Mouse (Mus musculus) intestine, embryonic 16.5 days (tissue): ENCODE measurements around the gene Tmem209. TPM values are rescaled to one million over a fixed set of nuclear protein-coding genes. Genes with fewer than 3 reads are reported as not detected.

ENCODE experiments used
- ATAC-seq: fragments of 200-750 bp; cut with Nextera tagmentation; 2 replicates; pipeline ENCODE4 v1.8.0; 2017; ENCODE audit warnings: moderate TSS enrichment, moderate library complexity
- H3K27ac ChIP-seq: fragments of 300-500 bp; sonication (generic); 2 replicates; pipeline ENCODE4 v1.5.1; 2014; ENCODE audit warnings: mild to moderate bottlenecking, low read length
- H3K27me3 ChIP-seq: fragments of 300-500 bp; sonication (generic); replicated peaks from 2 replicates; pipeline ENCODE4 v1.6.1; 2014; ENCODE audit warnings: low read length, control low read depth, mixed read lengths; ENCODE audit not compliant: control insufficient read depth, insufficient read depth
- H3K36me3 ChIP-seq: fragments of 300-500 bp; sonication (generic); 2 replicates; pipeline ENCODE4 v1.6.1; 2014; ENCODE audit warnings: low read length, control low read depth; ENCODE audit not compliant: control insufficient read depth, insufficient read depth
- H3K4me1 ChIP-seq: fragments of 300-500 bp; sonication (generic); 2 replicates; pipeline ENCODE4 v1.6.1; 2014; ENCODE audit warnings: low read length, control low read depth, mixed read lengths; ENCODE audit not compliant: control insufficient read depth, insufficient read depth
- H3K4me2 ChIP-seq: fragments of 300-500 bp; sonication (generic); 2 replicates; pipeline ENCODE4 v1.6.1; 2014; ENCODE audit warnings: low read depth, low read length, control low read depth
- H3K4me3 ChIP-seq: fragments of 300-500 bp; sonication (generic); 2 replicates; pipeline ENCODE4 v1.5.1; 2014; ENCODE audit warnings: mild to moderate bottlenecking, low read length
- H3K9ac ChIP-seq: fragments of 300-500 bp; sonication (generic); 2 replicates; pipeline ENCODE4 v1.6.1; 2014; ENCODE audit warnings: low read depth, low read length
- H3K9me3 ChIP-seq: fragments of 300-500 bp; sonication (generic); 2 replicates; pipeline ENCODE4 v1.6.1; 2016; ENCODE audit warnings: low read length, control low read depth; ENCODE audit not compliant: control insufficient read depth
- WGBS: fragments of 180-500 bp; shearing (Covaris S2); extraction: QIAGEN DNeasy Blood & Tissue Kit; methylation state at CpG from one replicate; pipeline ENCODE4 v1.1.7; 2014; 5-methylcytosine and 5-hydroxymethylcytosine counted together
- polyA plus RNA-seq: library from polyadenylated mRNA; unstranded; fragments of >200 nt; fragmentation: Nextera tagmentation; extraction: Ambion mirVana; gene quantifications from 2 replicates; pipeline ENCODE4 v1.2.1, GENCODE M21; 2015

Gene Tmem209
- polyA plus RNA-seq, 1 experiment from 2014 or later: 34.0 TPM

DNA sequence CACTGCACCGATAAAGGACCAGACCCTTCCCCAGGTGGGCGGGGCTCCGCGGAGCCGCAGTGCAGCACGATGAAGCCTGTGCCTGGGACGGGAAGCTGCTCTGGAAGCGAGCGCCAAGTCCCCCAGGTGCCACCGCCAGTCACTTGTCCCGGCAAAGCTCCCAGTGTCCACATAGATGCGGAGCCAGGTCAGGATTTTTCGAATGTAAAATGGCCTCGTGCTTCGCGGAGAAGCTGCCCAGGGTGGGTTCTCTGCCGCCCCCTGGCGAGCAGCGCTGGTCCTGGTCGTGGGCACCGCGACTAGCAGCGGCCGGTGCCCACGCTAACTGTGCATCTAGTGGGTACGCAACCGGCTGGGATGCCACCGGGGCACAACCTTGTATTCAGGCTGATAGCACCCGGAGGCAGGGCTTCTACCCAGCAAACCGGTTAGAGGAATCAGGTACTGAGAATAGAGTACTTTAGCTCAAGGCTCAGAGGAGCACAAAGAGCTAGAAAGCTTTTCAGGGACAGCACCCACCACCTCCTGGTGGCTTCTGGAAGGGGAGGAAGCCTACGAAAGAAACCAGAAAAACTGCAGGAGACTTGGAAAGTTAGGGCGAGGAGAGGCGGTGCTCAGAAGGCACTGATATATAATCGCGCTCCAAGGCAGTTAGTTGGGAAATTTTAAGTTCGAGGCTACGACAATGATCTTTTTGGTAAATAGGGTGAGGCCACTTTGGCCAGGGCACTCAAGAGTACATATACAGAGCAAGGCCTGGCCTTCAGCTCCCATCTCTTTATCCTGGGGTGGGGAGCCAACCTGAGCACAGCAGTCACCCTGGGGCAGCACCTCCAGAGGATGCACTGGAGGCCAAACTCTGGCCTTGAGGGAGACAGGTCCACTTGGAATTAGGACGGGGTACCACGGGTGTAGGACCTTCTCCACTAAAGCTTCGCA is 49.5 kb downstream of the Tmem209 start:
- peak overlapping the region; percentile 55 for H3K4me3 ChIP-seq
- H3K36me3 ChIP-seq: peaks cover 7% of the 10 kb centered on the region; the same call in 1 of the 2 replicates
- H3K27me3 ChIP-seq: no peaks in the 10 kb centered on the region
- H3K27ac ChIP-seq: peak overlapping the region; percentile 71
- 6% methylated on average over 40 of the region's 40 CpGs for WGBS
- ATAC-seq: peak; percentile 40
- H3K4me2 ChIP-seq: peak overlapping the region; percentile 90
- H3K9me3 ChIP-seq: no peaks in the 10 kb centered on the region
- H3K9ac ChIP-seq: peak overlapping the region; percentile 79
- H3K4me1 ChIP-seq: peaks cover 31% of the 10 kb centered on the region

DNA sequence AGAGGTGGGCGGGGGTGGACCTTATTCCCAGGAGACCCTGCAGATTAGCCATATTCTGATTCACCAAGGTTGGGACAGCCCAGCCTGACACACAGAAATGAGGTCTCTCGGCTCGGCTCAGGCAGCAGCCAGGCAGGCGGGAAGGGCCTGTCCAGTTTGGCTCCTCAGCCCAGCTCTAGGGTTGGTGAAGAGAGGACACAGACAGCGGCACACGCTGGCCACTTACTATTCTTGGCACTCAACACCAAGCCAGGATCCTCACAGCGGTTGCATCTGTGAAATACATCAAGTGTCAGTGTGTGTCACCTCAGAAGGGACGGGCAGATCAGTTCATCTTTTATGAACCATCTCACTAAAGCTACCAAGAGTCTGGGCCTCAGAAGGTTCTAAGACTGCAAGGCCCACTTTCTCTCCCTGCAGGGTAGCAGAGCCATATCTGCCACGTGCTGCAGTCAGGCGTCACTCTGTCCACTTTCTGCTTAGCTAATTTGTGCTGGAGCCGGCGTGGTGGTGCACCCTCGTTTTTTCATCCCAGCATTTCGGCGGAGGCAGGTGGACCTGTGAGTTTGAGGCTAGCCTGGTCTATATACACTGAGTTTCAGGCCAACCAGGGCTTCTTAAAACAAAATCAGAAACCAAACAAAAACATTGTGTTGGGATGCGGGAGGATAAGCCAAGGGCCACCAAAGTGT is 50.4 kb downstream of the Tmem209 start:
- Histone ChIP-seq H3K36me3 (peaks cover 7% of the 10 kb centered on the region; the same call in 1 of the 2 replicates), H3K9ac (peak overlapping the region; percentile 79), H3K27ac (peak overlapping the region; percentile 71), H3K4me1 (peaks cover 31% of the 10 kb centered on the region), H3K4me3 (peak overlapping the region; percentile 55), H3K27me3 (no peaks in the 10 kb centered on the region), H3K4me2 (peak overlapping the region; percentile 90), H3K9me3 (no peaks in the 10 kb centered on the region)
- WGBS: 72% methylated on average over 16 of the region's 16 CpGs
- ATAC-seq: no peak

DNA sequence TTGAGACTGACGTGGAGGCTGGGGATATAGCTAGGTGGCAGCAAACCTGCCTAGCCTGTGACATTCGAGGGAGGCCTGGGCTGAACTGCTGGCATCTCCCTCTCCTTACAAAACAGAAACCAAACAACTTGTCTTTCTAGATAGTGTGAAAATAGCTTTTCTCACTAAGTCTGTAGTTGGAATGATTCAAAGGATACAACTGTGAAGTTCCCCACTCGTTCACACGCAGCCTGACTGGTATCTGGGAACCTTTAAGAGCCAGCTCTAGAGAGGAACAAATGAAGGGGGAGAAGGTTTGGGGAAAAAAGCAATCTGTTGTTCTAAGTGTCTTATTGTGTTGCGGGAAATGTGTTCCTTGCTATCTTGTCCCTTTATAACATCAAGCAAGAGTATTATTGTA is 51.0 kb downstream of the Tmem209 start:
- Histone ChIP-seq H3K4me2 (no peak overlapping the region), H3K36me3 (peaks cover 7% of the 10 kb centered on the region; the same call in 1 of the 2 replicates), H3K27ac (no peak overlapping the region), H3K27me3 (no peaks in the 10 kb centered on the region), H3K9me3 (no peaks in the 10 kb centered on the region), H3K9ac (no peak overlapping the region), H3K4me1 (peaks cover 31% of the 10 kb centered on the region), H3K4me3 (no peak overlapping the region)
- 82% methylated on average over 5 of the region's 5 CpGs for WGBS
- ATAC-seq: no peak

DNA sequence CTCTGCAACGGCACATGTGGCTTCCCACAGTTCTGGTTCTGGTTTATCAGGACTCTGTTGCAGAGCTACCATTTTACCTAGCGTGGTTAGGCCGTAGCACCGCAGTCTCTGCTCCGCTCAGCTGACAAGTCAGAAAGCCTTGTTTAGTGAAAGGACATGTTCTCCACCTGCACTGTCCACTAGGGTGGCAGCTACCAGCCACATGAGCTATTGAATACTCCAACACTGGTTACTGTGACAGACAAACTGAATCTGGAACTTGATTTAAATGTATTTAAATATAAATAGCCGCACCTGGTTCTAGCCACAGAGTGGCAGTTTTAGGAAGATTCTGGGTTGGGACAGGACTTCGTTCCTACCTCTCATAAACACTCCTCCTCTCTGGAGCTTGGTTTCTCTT is 52.6 kb downstream of the Tmem209 start:
- Histone ChIP-seq H3K4me1 (peaks cover 19% of the 10 kb centered on the region), H3K27me3 (no peaks in the 10 kb centered on the region)

DNA sequence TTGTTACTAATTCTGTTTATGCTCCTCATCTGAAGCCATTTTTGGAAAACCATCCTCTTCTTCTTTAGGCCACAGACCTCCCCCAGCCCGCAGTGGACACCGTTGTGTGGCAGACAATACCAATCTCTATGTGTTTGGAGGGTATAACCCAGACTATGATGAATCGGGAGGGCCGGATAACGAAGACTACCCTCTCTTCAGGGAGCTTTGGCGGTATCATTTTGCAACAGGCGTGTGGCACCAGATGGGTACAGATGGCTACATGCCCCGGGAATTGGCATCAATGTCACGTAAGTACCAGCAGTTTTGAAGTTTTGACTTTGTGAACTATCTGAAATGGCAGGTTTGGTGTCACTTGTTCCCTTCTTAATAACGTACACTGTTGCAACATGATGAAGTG is 70.0 kb downstream of the Tmem209 start:
- no peaks in the 10 kb centered on the region for H3K9me3 ChIP-seq
- H3K9ac ChIP-seq: no peak overlapping the region
- no peak overlapping the region for H3K27ac ChIP-seq
- no peaks in the 10 kb centered on the region; the same call in 1 of the 2 replicates for H3K36me3 ChIP-seq
- WGBS: 94% methylated on average over 10 of the region's 10 CpGs
- H3K27me3 ChIP-seq: no peaks in the 10 kb centered on the region
- peaks cover 9% of the 10 kb centered on the region; the same call in 1 of the 2 replicates for H3K4me1 ChIP-seq
- no peak overlapping the region for H3K4me3 ChIP-seq
- ATAC-seq: no peak
- no peak overlapping the region for H3K4me2 ChIP-seq

More for the DNA sequence above, 52.6 kb downstream of the Tmem209 start:
- Histone ChIP-seq H3K27ac (no peak overlapping the region), H3K4me3 (no peak overlapping the region), H3K4me2 (no peak overlapping the region), H3K9me3 (no peaks in the 10 kb centered on the region), H3K36me3 (peaks cover 7% of the 10 kb centered on the region; the same call in 1 of the 2 replicates), H3K9ac (no peak overlapping the region)
- ATAC-seq: no peak
- WGBS: 89% methylated on average over 7 of the region's 7 CpGs

DNA sequence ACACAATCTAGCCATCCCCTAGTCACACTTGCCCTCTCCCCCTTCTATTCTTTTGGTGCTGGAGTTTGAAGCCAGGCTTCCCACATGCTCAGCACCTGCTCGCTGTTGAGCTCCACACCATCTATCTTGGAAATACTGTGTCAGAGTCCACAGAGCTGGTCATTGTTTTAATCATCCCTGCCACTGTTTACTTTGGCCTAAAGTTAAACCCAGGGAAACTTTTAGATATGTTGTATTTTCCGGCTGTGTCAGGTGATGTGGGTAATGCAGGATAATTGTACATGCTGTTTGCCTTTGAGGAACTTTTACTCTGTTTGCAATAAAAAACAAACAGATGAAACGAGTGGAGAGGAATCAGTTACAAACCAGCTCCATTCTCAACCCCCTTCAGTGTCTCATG is 72.5 kb downstream of the Tmem209 start:
- H3K4me3 ChIP-seq: no peak overlapping the region
- H3K36me3 ChIP-seq: no peaks in the 10 kb centered on the region; the same call in 1 of the 2 replicates
- peak; percentile 53; the same call in 1 of the 2 replicates for ATAC-seq
- H3K4me1 ChIP-seq: peaks cover 9% of the 10 kb centered on the region; the same call in 1 of the 2 replicates
- H3K9me3 ChIP-seq: no peaks in the 10 kb centered on the region
- no peak overlapping the region for H3K9ac ChIP-seq
- H3K27me3 ChIP-seq: no peaks in the 10 kb centered on the region
- WGBS: 29% methylated on average over 3 of the region's 3 CpGs
- H3K27ac ChIP-seq: no peak overlapping the region
- no peak overlapping the region for H3K4me2 ChIP-seq

DNA sequence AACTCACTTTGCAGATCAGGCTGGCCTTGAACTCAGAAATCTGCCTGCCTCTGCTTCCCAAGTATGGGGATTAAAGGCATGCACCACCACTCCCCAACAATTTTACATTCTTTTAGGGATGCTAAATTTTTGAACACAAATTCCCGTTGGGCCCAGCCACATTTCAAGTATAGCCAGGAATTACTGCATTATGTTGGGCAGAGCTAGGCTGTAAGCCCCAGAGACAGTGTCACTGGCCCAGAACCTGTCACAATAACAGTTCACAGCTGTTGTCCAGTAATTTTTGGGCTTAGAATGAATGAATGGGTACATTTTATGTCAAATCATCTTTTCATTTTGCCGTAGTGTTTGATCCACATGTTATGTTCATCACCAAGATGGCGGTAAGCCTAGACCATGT is 73.1 kb downstream of the Tmem209 start:
- H3K9ac ChIP-seq: no peak overlapping the region
- H3K4me1 ChIP-seq: peaks cover 9% of the 10 kb centered on the region; the same call in 1 of the 2 replicates
- no peak overlapping the region for H3K4me2 ChIP-seq
- H3K4me3 ChIP-seq: no peak overlapping the region
- H3K27ac ChIP-seq: no peak overlapping the region
- no peak for ATAC-seq
- no peaks in the 10 kb centered on the region for H3K27me3 ChIP-seq
- 86% methylated on average over 3 of the region's 3 CpGs for WGBS
- no peaks in the 10 kb centered on the region; the same call in 1 of the 2 replicates for H3K36me3 ChIP-seq
- no peaks in the 10 kb centered on the region for H3K9me3 ChIP-seq

DNA sequence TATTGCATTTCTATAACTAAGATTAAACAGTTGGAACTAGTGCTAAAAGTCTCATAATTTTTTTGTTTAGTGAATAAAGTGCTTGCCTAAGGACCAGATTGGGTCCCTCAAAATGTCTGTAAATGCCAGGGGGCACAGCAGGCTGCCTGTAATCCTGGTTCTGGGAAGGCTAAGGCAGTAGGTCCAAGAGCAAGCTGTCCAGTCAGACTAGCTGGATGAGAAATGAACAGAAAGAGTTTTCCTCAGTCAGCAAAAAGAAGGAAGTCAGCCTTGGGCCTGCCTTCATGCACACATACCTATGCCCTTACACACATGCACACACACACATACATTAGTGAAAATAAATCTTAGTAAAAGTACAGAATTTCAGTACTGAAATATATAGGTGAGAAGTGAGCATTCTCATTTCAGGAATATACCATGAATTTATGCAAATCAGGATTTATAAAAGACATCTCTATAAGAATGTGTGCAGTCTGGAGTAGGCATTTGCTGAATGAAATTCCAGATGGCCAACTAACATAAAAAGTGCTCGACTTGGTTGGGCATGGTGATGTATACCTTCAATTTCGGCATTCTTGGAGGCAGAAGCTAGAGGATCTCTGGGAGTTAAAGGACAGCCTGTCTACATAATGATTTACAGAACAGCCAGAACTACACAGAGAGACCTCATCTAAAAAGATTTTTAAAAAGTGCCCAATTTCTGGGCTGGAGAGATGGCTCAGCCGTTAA is 77.0 kb downstream of the Tmem209 start:
- Histone ChIP-seq H3K4me3 (no peak overlapping the region), H3K4me1 (peaks cover 9% of the 10 kb centered on the region; the same call in 1 of the 2 replicates), H3K27me3 (no peaks in the 10 kb centered on the region), H3K9ac (no peak overlapping the region), H3K9me3 (no peaks in the 10 kb centered on the region), H3K36me3 (no peaks in the 10 kb centered on the region), H3K4me2 (no peak overlapping the region), H3K27ac (peak overlapping the region; percentile 51)
- ATAC-seq: 0 out of 2 replicates have a peak, but pooled peaks have one; percentile 11
- WGBS: 45% methylated on average over 3 of the region's 3 CpGs
